Mouse (Mus musculus) CH12.LX (cell line): ENCODE results near the gene Kcnc2. TPM values are rescaled to one million over a fixed set of nuclear protein-coding genes. Genes with fewer than 3 reads are reported as not detected.
A peak's percentile ranks its signal among the peaks of the same experiment; 100 is the strongest.

Experiments used
- DNase-seq: peaks from one replicate; pipeline ENCODE4 v3.0.0-alpha.2; 2013; ENCODE audit errors: extremely low read depth
- H3K27ac ChIP-seq: 2 replicates; pipeline ENCODE4 v1.5.1; 2012; ENCODE audit warnings: low read depth, mild to moderate bottlenecking, control low read depth, moderate library complexity; ENCODE audit not compliant: insufficient read depth
- H3K27me3 ChIP-seq: replicated peaks from 2 replicates; pipeline ENCODE3; 2012; ENCODE audit warnings: inconsistent platforms
- H3K36me3 ChIP-seq, 2 experiments: replicated peaks in 1 of 2; 2 replicates each; pipeline versions ENCODE3 to v1.6.1; 2012; ENCODE audit warnings: inconsistent platforms in 1 of 2, low read length in 1 of 2, mild to moderate bottlenecking in 1 of 2, mixed read lengths in 1 of 2, moderate library complexity in 1 of 2; ENCODE audit not compliant: control insufficient read depth in 1 of 2, insufficient read depth in 1 of 2
- H3K4me1 ChIP-seq, 2 experiments: 2 replicates each; pipeline ENCODE4 v1.6.1; 2012; ENCODE audit warnings: inconsistent platforms in 1 of 2, moderate library complexity in 1 of 2; ENCODE audit not compliant: insufficient read depth in 2 of 2, control insufficient read depth in 1 of 2
- H3K4me2 ChIP-seq: 2 replicates; pipeline ENCODE4 v1.6.1; 2012; ENCODE audit warnings: low read depth, mild to moderate bottlenecking, control low read depth; ENCODE audit not compliant: poor library complexity, insufficient read depth, severe bottlenecking
- H3K4me3 ChIP-seq, 3 experiments: fragments of 150-350 bp in 1 of 3; sonication (generic) in 1 of 3; replicated peaks in 1 of 3; 2 replicates each; pipeline versions ENCODE3 to v1.5.1; 2011 to 2012; ENCODE audit warnings: low read depth in 2 of 3, low read length in 2 of 3, mild to moderate bottlenecking in 2 of 3, moderate library complexity in 2 of 3, control low read depth in 1 of 3, improper control_type of control experiment in 1 of 3, inconsistent platforms in 1 of 3, mixed read lengths in 1 of 3; ENCODE audit not compliant: poor library complexity in 1 of 3
- H3K79me2 ChIP-seq: replicated peaks from 2 replicates; pipeline ENCODE4 v1.6.1; 2012; ENCODE audit warnings: mild to moderate bottlenecking, moderate library complexity; ENCODE audit not compliant: control insufficient read depth, poor library complexity, insufficient read depth, severe bottlenecking; ENCODE audit errors: extremely low read depth
- H3K9ac ChIP-seq: 2 replicates; pipeline ENCODE4 v1.6.1; 2012; ENCODE audit warnings: low read depth, mild to moderate bottlenecking, control low read depth, moderate library complexity; ENCODE audit not compliant: insufficient read depth
- H3K9me3 ChIP-seq: replicated peaks from 2 replicates; pipeline ENCODE3; 2012; ENCODE audit warnings: low read length, inconsistent platforms, mixed read lengths
- BHLHE40 ChIP-seq: IDR thresholded peaks from 2 replicates; pipeline ENCODE4 v1.6.1; 2011; ENCODE audit warnings: mild to moderate bottlenecking, low read depth, low read length, improper control_type of control experiment
- CHD1 ChIP-seq: IDR thresholded peaks from 2 replicates; pipeline ENCODE4 v1.6.1; 2012; ENCODE audit warnings: low read depth, low read length, improper control_type of control experiment, inconsistent platforms
- CHD2 ChIP-seq: IDR thresholded peaks from 2 replicates; pipeline ENCODE4 v1.6.1; 2011; ENCODE audit warnings: low read length, improper control_type of control experiment
- CTCF ChIP-seq, 2 experiments: IDR thresholded peaks in 1 of 2; conservative IDR thresholded peaks in 1 of 2; 2 replicates each; pipeline ENCODE4 v1.5.1; 2011 to 2012; ENCODE audit warnings: low read depth in 2 of 2, low read length in 2 of 2, improper control_type of control experiment in 1 of 2, inconsistent platforms in 1 of 2, mild to moderate bottlenecking in 1 of 2, moderate library complexity in 1 of 2
- E2F4 ChIP-seq: IDR thresholded peaks from 2 replicates; pipeline ENCODE4 v1.6.1; 2011; ENCODE audit warnings: low read depth, low read length, improper control_type of control experiment; ENCODE audit not compliant: insufficient replicate concordance
- ELF1 ChIP-seq: IDR thresholded peaks from 2 replicates; pipeline ENCODE4 v1.6.1; 2014; ENCODE audit warnings: low read depth, mild to moderate bottlenecking, inconsistent platforms, low read length, improper control_type of control experiment
- EP300 ChIP-seq: IDR thresholded peaks from 2 replicates; pipeline ENCODE4 v1.6.1; 2011; ENCODE audit warnings: low read length, improper control_type of control experiment
- ETS1 ChIP-seq: conservative IDR thresholded peaks from 2 replicates; pipeline ENCODE4 v1.6.1; 2012; ENCODE audit warnings: low read depth, mild to moderate bottlenecking, inconsistent platforms, low read length, improper control_type of control experiment, moderate library complexity
- GABPA ChIP-seq: IDR thresholded peaks from 2 replicates; pipeline ENCODE4 v1.6.1; 2012; ENCODE audit warnings: low read depth, low read length, improper control_type of control experiment, inconsistent platforms; ENCODE audit not compliant: insufficient replicate concordance
- HCFC1 ChIP-seq: IDR thresholded peaks from 2 replicates; pipeline ENCODE4 v1.6.1; 2012; ENCODE audit warnings: low read depth, mild to moderate bottlenecking, inconsistent platforms, low read length, improper control_type of control experiment
- IRF4 ChIP-seq: IDR thresholded peaks from 2 replicates; pipeline ENCODE4 v1.6.1; 2014; ENCODE audit warnings: low read depth, mild to moderate bottlenecking, inconsistent platforms, low read length, improper control_type of control experiment
- JUN ChIP-seq: IDR thresholded peaks from 2 replicates; pipeline ENCODE4 v1.6.1; 2011; ENCODE audit warnings: low read depth, mild to moderate bottlenecking, low read length, improper control_type of control experiment, moderate library complexity; ENCODE audit not compliant: insufficient read depth
- JUND ChIP-seq: conservative IDR thresholded peaks from 2 replicates; pipeline ENCODE4 v1.6.1; 2011; ENCODE audit warnings: low read depth, low read length, improper control_type of control experiment
- KAT2A ChIP-seq: IDR thresholded peaks from 2 replicates; pipeline ENCODE4 v1.6.1; 2012; ENCODE audit warnings: low read length, improper control_type of control experiment, inconsistent platforms; ENCODE audit not compliant: insufficient replicate concordance
- MAFK ChIP-seq: IDR thresholded peaks from 2 replicates; pipeline ENCODE4 v1.6.1; 2011; ENCODE audit warnings: low read length, improper control_type of control experiment; ENCODE audit not compliant: insufficient replicate concordance
- MAX ChIP-seq: IDR thresholded peaks from 2 replicates; pipeline ENCODE4 v1.6.1; 2011; ENCODE audit warnings: low read length, improper control_type of control experiment
- MAZ ChIP-seq: IDR thresholded peaks from 2 replicates; pipeline ENCODE4 v1.6.1; 2012; ENCODE audit warnings: low read depth, mild to moderate bottlenecking, inconsistent platforms, low read length, improper control_type of control experiment, moderate library complexity
- MEF2A ChIP-seq: IDR thresholded peaks from 2 replicates; pipeline ENCODE4 v1.6.1; 2014; ENCODE audit warnings: low read depth, mild to moderate bottlenecking, inconsistent platforms, low read length, improper control_type of control experiment, borderline replicate concordance
- MXI1 ChIP-seq: IDR thresholded peaks from 2 replicates; pipeline ENCODE4 v1.6.1; 2011; ENCODE audit warnings: mild to moderate bottlenecking, low read depth, low read length, improper control_type of control experiment
- MYC ChIP-seq: IDR thresholded peaks from 2 replicates; pipeline ENCODE4 v1.6.1; 2011; ENCODE audit warnings: low read depth, mild to moderate bottlenecking, improper control_type of control experiment, low read length
- NELFE ChIP-seq: IDR thresholded peaks from 2 replicates; pipeline ENCODE4 v1.6.1; 2011; ENCODE audit warnings: low read depth, low read length, improper control_type of control experiment
- NRF1 ChIP-seq: IDR thresholded peaks from 2 replicates; pipeline ENCODE4 v1.6.1; 2014; ENCODE audit warnings: low read depth, mild to moderate bottlenecking, inconsistent platforms, low read length, improper control_type of control experiment, moderate library complexity
- PAX5 ChIP-seq: IDR thresholded peaks from 2 replicates; pipeline ENCODE4 v1.6.1; 2012; ENCODE audit warnings: low read length, inconsistent platforms, mixed read lengths
- POLR2A ChIP-seq: IDR thresholded peaks from 2 replicates; pipeline ENCODE4 v1.6.1; 2011; ENCODE audit warnings: low read depth, mild to moderate bottlenecking, improper control_type of control experiment, low read length
- POLR2AphosphoS2 ChIP-seq: IDR thresholded peaks from 2 replicates; pipeline ENCODE4 v1.6.1; 2011; ENCODE audit warnings: low read depth, low read length, improper control_type of control experiment
- RAD21 ChIP-seq: IDR thresholded peaks from 2 replicates; pipeline ENCODE4 v1.6.1; 2011; ENCODE audit warnings: low read depth, mild to moderate bottlenecking, low read length, improper control_type of control experiment, moderate library complexity
- RCOR1 ChIP-seq: conservative IDR thresholded peaks from 2 replicates; pipeline ENCODE4 v1.6.1; 2012; ENCODE audit warnings: low read depth, mild to moderate bottlenecking, inconsistent platforms, low read length, improper control_type of control experiment
- SIN3A ChIP-seq: IDR thresholded peaks from 2 replicates; pipeline ENCODE4 v1.6.1; 2012; ENCODE audit warnings: low read length, improper control_type of control experiment, inconsistent platforms
- SMC3 ChIP-seq: IDR thresholded peaks from 2 replicates; pipeline ENCODE4 v1.6.1; 2011; ENCODE audit warnings: low read depth, low read length, improper control_type of control experiment
- TBP ChIP-seq: conservative IDR thresholded peaks from 2 replicates; pipeline ENCODE4 v1.6.1; 2011; ENCODE audit warnings: low read depth, low read length, improper control_type of control experiment
- TCF12 ChIP-seq: IDR thresholded peaks from 2 replicates; pipeline ENCODE4 v1.6.1; 2014; ENCODE audit warnings: low read depth, mild to moderate bottlenecking, inconsistent platforms, low read length, improper control_type of control experiment
- UBTF ChIP-seq: IDR thresholded peaks from 2 replicates; pipeline ENCODE4 v1.6.1; 2012; ENCODE audit warnings: low read depth, mild to moderate bottlenecking, inconsistent platforms, low read length, improper control_type of control experiment, moderate library complexity
- USF1 ChIP-seq: IDR thresholded peaks from 2 replicates; pipeline ENCODE4 v1.6.1; 2014; ENCODE audit warnings: low read depth, mild to moderate bottlenecking, inconsistent platforms, low read length, improper control_type of control experiment
- USF2 ChIP-seq: conservative IDR thresholded peaks from 2 replicates; pipeline ENCODE4 v1.6.1; 2011; ENCODE audit warnings: low read depth, low read length, improper control_type of control experiment
- ZC3H11A ChIP-seq: IDR thresholded peaks from 2 replicates; pipeline ENCODE4 v1.6.1; 2012; ENCODE audit warnings: low read depth, mild to moderate bottlenecking, inconsistent platforms, low read length, improper control_type of control experiment
- ZKSCAN1 ChIP-seq: IDR thresholded peaks from 2 replicates; pipeline ENCODE4 v1.6.1; 2012; ENCODE audit warnings: low read depth, inconsistent platforms, low read length, improper control_type of control experiment, borderline replicate concordance
- ZMIZ1 ChIP-seq: IDR thresholded peaks from 2 replicates; pipeline ENCODE4 v1.6.1; 2012; ENCODE audit warnings: low read depth, mild to moderate bottlenecking, inconsistent platforms, low read length, improper control_type of control experiment
- ZNF384 ChIP-seq: IDR thresholded peaks from 2 replicates; pipeline ENCODE4 v1.6.1; 2012; ENCODE audit warnings: low read depth, low read length, improper control_type of control experiment, inconsistent platforms
- dilution Hi-C: fragments of 300-500 bp; cut with MboI; formaldehyde crosslinking; loops from 2 replicates; pipeline ENCODE4 v1.14.3; 2020; ENCODE audit warnings: low sequenced_read_pairs; ENCODE audit not compliant: extremely low pct_unique_long_range_greater_than_20kb, extremely low pct_ligation_motif_present
- in situ Hi-C: fragments of 300-500 bp; cut with MboI; formaldehyde crosslinking; loops from 3 replicates; pipeline ENCODE4 v1.14.3; 2019; ENCODE audit warnings: low sequenced_read_pairs, low pct_ligation_motif_present, low pct_unique_long_range_greater_than_20kb, mixed read lengths
- polyA plus RNA-seq: library from polyadenylated mRNA; unstranded; fragments of >175 nt; gene quantifications from 2 replicates; pipeline ENCODE4 v1.2.1, GENCODE M21; 2012; ENCODE audit warnings: low read depth; ENCODE audit not compliant: insufficient read length
- total RNA-seq, 2 experiments: library from RNA; depleted of rRNA; stranded (reverse); fragments of 300-350 nt in 1 of 2; fragments of >200 nt in 1 of 2; gene quantifications; 2 replicates each; pipeline ENCODE4 v1.2.3; 2012 to 2014

Gene Kcnc2
- total and polyA plus RNA-seq, 3 experiments = not detected

DNA sequence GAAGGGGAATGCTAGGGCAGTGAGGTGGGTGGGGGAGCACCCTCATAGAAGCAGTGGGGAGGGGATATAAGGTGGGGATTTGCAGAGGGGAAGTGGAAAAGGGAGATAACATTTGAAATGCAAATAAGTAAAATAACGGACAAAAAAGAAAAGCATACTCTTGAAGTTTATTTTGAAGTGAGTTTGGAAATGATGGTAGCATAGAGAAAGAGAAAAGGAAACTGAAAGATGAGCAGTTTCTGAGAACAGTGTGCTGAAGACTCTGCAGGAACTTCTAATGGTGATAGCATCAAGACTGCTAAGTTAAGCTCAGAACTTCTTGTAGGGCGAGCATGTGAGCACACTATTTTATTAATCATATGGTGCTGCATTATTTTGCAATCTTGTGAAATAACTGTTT is 138.6 kb downstream of the Kcnc2 start:
- DNase-seq = peak; percentile 23
- no peak overlapping the region for H3K9ac ChIP-seq
- in situ Hi-C loops (no loop called here), dilution Hi-C loops (no loop called here)
- H3K4me1 ChIP-seq = peaks cover 3 to 13% of the 10 kb centered on the region in 2 experiments; a peak in 2 of 4 replicates
- no peak overlapping the region for H3K4me3 ChIP-seq
- no peaks in the 10 kb centered on the region for H3K36me3 ChIP-seq
- TF ChIP-seq CTCF (conservative IDR thresholded peaks at IDR 0.05 in 1 of 2, IDR thresholded peaks at IDR 0.05 in 1 of 2; ENCODE audit: low read depth in 2 of 2, low read length in 2 of 2) (no peak), E2F4 (no peak), MAX (no peak), PAX5 (no peak), RCOR1 (no peak), TCF12 (no peak), MAFK (0 out of 2 replicates have a peak, but pooled peaks have one; percentile 13), TBP (0 out of 2 replicates have a peak, but pooled peaks have one; percentile 18), USF2 (no peak), CHD1 (no peak), POLR2A (no peak), SMC3 (no peak), NELFE (no peak), MYC (no peak), UBTF (no peak), ZC3H11A (no peak), MXI1 (no peak), MEF2A (peak; percentile 49; the same call in 1 of the 2 replicates), ELF1 (no peak), ZNF384 (no peak), JUN (peak; percentile 62; the same call in 1 of the 2 replicates), EP300 (peak; percentile 79), GABPA (no peak), ZKSCAN1 (no peak), MAZ (0 out of 2 replicates have a peak, but pooled peaks have one; percentile 37), JUND (peak; percentile 56), KAT2A (no peak), HCFC1 (no peak), BHLHE40 (no peak; the same call in 1 of the 2 replicates), IRF4 (peak; percentile 81), RAD21 (no peak), USF1 (no peak), CHD2 (no peak), POLR2AphosphoS2 (no peak), SIN3A (no peak), NRF1 (no peak), ETS1 (peak; percentile 60; the same call in 1 of the 2 replicates), ZMIZ1 (no peak)
- no peaks in the 10 kb centered on the region for H3K27me3 ChIP-seq
- H3K79me2 ChIP-seq = no peaks in the 10 kb centered on the region
- no peaks in the 10 kb centered on the region for H3K9me3 ChIP-seq
- no peak overlapping the region for H3K27ac ChIP-seq
- H3K4me2 ChIP-seq = peak overlapping the region; percentile 6; the same call in 1 of the 2 replicates
